Mouse (Mus musculus): ENCODE measurements around the gene Tpbgl. TPM values are rescaled to one million over a fixed set of nuclear protein-coding genes. Genes with fewer than 3 reads are reported as not detected.

The Tpbgl gene
- polyA plus RNA-seq, 1 experiment from 2014 or later, result 2.5 TPM

DNA sequence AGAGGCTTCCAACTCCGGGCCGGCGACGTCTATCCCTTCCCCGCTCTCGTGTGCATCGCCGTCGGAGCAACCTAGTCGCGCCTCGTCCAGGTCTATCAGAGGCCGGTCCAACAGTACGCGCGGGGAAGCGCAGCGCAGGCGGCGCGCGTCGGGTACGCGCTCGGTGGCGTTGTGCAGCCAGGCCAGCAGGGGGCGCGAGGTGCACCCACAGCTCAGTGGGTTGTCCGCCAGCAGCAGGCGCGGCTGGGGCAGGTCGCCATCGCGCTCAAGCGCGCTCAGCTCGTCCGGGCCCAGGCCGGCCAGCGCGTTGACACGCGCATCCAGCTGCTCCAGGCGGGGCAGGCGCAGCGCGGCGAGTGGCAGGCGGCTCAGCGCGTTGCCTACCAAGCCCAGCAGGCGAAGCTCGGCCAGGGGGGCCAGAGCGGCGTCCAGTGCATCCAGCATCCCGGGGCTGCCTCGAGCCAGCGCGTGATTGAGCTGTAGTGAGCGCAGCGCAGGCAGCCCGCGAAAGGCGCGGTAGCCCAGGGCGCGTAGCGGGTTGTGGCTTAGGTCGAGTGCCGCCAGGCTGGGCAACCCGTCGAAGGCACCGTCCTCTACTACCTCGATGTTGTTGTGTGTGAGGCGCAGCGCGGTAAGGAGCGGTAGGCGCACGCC is 1.1 kb downstream of the Tpbgl start:
- Histone ChIP-seq H3K4me3 (ENCODE audit: low read depth, low read length) (peak overlapping the region; percentile 53), H3K4me2 (ENCODE audit: low read depth, low read length) (peak overlapping the region; percentile 97), H3K27ac (replicated peaks; ENCODE audit: low read depth, low read length) (no peak overlapping the region), H3K27me3 (replicated peaks; ENCODE audit: control insufficient read depth, insufficient read depth, low read length) (peaks cover 62% of the 10 kb centered on the region), H3K9me3 (ENCODE audit: control insufficient read depth, low read length) (no peaks in the 10 kb centered on the region), H3K4me1 (ENCODE audit: control insufficient read depth, insufficient read depth, low read length) (peaks cover 13% of the 10 kb centered on the region), H3K9ac (ENCODE audit: low read depth, low read length) (peak overlapping the region; percentile 54), H3K36me3 (ENCODE audit: control insufficient read depth, insufficient read depth, low read length) (no peaks in the 10 kb centered on the region)
- peak; percentile 89 for DNase-seq (ENCODE audit: low spot score)
- peak; percentile 94 for ATAC-seq (ENCODE audit: low read depth)
- WGBS, result 1% methylated on average over 28 of the region's 81 CpGs

- no peak overlapping the region for H3K27ac ChIP-seq (replicated peaks; ENCODE audit: low read depth, low read length)
- H3K4me2 ChIP-seq (ENCODE audit: low read depth, low read length), result no peak overlapping the region
- WGBS, result 9% methylated on average over 3 of the region's 3 CpGs
- DNase-seq (ENCODE audit: low spot score) (peak; percentile 50), ATAC-seq (ENCODE audit: low read depth) (no peak)
- peaks cover 7% of the 10 kb centered on the region; the same call in 1 of the 2 replicates for H3K27me3 ChIP-seq (replicated peaks; ENCODE audit: control insufficient read depth, insufficient read depth, low read length)
- H3K9ac ChIP-seq (ENCODE audit: low read depth, low read length), result no peak overlapping the region
- no peaks in the 10 kb centered on the region for H3K36me3 ChIP-seq (ENCODE audit: control insufficient read depth, insufficient read depth, low read length)
- no peaks in the 10 kb centered on the region for H3K4me1 ChIP-seq (ENCODE audit: control insufficient read depth, insufficient read depth, low read length)
- H3K4me3 ChIP-seq (ENCODE audit: low read depth, low read length), result no peak overlapping the region
- H3K9me3 ChIP-seq (ENCODE audit: control insufficient read depth, low read length), result no peaks in the 10 kb centered on the region
Measured at GRCm38 (mm10) chr7:99618860-99619259, 8.0 kb downstream of the Tpbgl start.

- H3K27ac ChIP-seq (replicated peaks; ENCODE audit: low read depth, low read length), result no peak overlapping the region
- 0 out of 2 replicates have a peak, but pooled peaks cover 4% of the 10 kb centered on the region for H3K27me3 ChIP-seq (replicated peaks; ENCODE audit: control insufficient read depth, insufficient read depth, low read length)
- DNase-seq (ENCODE audit: low spot score), result no peak
- H3K36me3 ChIP-seq (ENCODE audit: control insufficient read depth, insufficient read depth, low read length), result no peaks in the 10 kb centered on the region
- ATAC-seq (ENCODE audit: low read depth), result no peak
- no peaks in the 10 kb centered on the region for H3K9me3 ChIP-seq (ENCODE audit: control insufficient read depth, low read length)
- no peak overlapping the region for H3K9ac ChIP-seq (ENCODE audit: low read depth, low read length)
- no peak overlapping the region for H3K4me3 ChIP-seq (ENCODE audit: low read depth, low read length)
- H3K4me2 ChIP-seq (ENCODE audit: low read depth, low read length), result no peak overlapping the region
- H3K4me1 ChIP-seq (ENCODE audit: control insufficient read depth, insufficient read depth, low read length), result no peaks in the 10 kb centered on the region
- WGBS, result 55% methylated on average over 2 of the region's 2 CpGs
Measured at GRCm38 (mm10) chr7:99618264-99618663, 8.6 kb downstream of the Tpbgl start.

- Histone ChIP-seq H3K9me3 (ENCODE audit: control insufficient read depth, low read length) (no peaks in the 10 kb centered on the region), H3K4me1 (ENCODE audit: control insufficient read depth, insufficient read depth, low read length) (no peaks in the 10 kb centered on the region), H3K27me3 (replicated peaks; ENCODE audit: control insufficient read depth, insufficient read depth, low read length) (no peaks in the 10 kb centered on the region), H3K4me3 (ENCODE audit: low read depth, low read length) (no peak overlapping the region), H3K4me2 (ENCODE audit: low read depth, low read length) (no peak overlapping the region), H3K9ac (ENCODE audit: low read depth, low read length) (no peak overlapping the region), H3K27ac (replicated peaks; ENCODE audit: low read depth, low read length) (no peak overlapping the region), H3K36me3 (ENCODE audit: control insufficient read depth, insufficient read depth, low read length) (no peaks in the 10 kb centered on the region)
- DNase-seq (ENCODE audit: low spot score), result no peak
- 43% methylated on average over 2 of the region's 2 CpGs for WGBS
- ATAC-seq (ENCODE audit: low read depth), result no peak
Measured at GRCm38 (mm10) chr7:99607632-99608031, 19.3 kb downstream of the Tpbgl start.

DNA sequence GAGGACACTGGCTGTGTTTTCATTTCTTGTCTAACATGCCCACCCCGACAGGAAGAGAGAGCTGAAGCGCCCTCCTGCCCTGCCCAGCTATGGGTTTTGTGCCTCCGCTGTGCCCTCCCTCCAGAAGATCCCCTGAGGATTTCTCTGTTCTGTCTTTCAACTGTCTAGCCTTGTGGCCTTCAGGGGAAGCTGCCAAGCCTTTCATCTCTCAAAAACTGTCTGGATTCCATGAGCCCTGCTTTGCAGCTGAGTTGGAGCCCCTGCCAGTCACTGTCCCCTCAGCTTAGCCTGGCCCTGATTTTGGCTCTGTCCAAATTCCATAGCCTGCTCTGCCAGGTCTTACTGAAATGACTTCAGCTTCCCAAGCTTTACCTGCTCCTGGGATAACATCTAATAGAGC is 20.1 kb downstream of the Tpbgl start:
- H3K36me3 ChIP-seq (ENCODE audit: control insufficient read depth, insufficient read depth, low read length), result no peaks in the 10 kb centered on the region
- H3K4me2 ChIP-seq (ENCODE audit: low read depth, low read length), result no peak overlapping the region
- no peak overlapping the region for H3K4me3 ChIP-seq (ENCODE audit: low read depth, low read length)
- no peaks in the 10 kb centered on the region for H3K27me3 ChIP-seq (replicated peaks; ENCODE audit: control insufficient read depth, insufficient read depth, low read length)
- H3K9me3 ChIP-seq (ENCODE audit: control insufficient read depth, low read length), result no peaks in the 10 kb centered on the region
- no peak for ATAC-seq (ENCODE audit: low read depth)
- DNase-seq (ENCODE audit: low spot score), result no peak
- no peaks in the 10 kb centered on the region for H3K4me1 ChIP-seq (ENCODE audit: control insufficient read depth, insufficient read depth, low read length)
- WGBS, result 58% methylated on average over 3 of the region's 3 CpGs
- H3K9ac ChIP-seq (ENCODE audit: low read depth, low read length), result no peak overlapping the region
- no peak overlapping the region for H3K27ac ChIP-seq (replicated peaks; ENCODE audit: low read depth, low read length)

GRCm38 (mm10) chr7:99606303-99606702 is 20.6 kb downstream of the Tpbgl start:
- no peak overlapping the region for H3K4me3 ChIP-seq (ENCODE audit: low read depth, low read length)
- H3K36me3 ChIP-seq (ENCODE audit: control insufficient read depth, insufficient read depth, low read length), result no peaks in the 10 kb centered on the region
- 84% methylated on average over 11 of the region's 11 CpGs for WGBS
- H3K4me1 ChIP-seq (ENCODE audit: control insufficient read depth, insufficient read depth, low read length), result no peaks in the 10 kb centered on the region
- no peak for ATAC-seq (ENCODE audit: low read depth)
- H3K9me3 ChIP-seq (ENCODE audit: control insufficient read depth, low read length), result no peaks in the 10 kb centered on the region
- H3K4me2 ChIP-seq (ENCODE audit: low read depth, low read length), result no peak overlapping the region
- H3K9ac ChIP-seq (ENCODE audit: low read depth, low read length), result no peak overlapping the region
- no peak overlapping the region for H3K27ac ChIP-seq (replicated peaks; ENCODE audit: low read depth, low read length)
- H3K27me3 ChIP-seq (replicated peaks; ENCODE audit: control insufficient read depth, insufficient read depth, low read length), result no peaks in the 10 kb centered on the region
- no peak for DNase-seq (ENCODE audit: low spot score)

DNA sequence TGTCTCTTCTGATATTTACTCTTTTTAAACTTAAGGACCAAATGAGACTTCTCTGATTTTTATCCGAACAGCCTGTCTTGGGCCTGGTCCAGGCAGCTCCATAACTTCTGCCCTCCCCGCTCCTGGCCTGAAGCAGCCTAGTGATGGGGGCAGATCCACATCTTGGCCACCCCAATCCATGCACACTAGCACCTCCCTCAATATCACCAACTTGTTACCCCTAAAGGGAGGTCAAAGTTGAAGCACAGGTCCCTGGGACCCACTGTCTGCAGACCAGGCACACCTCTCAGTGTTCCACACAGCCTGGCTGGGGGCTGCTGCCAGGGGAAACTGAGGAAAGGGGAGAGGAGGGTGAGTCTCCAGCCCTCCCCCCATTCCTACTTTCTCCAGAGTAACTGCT is 21.8 kb downstream of the Tpbgl start:
- ATAC-seq (ENCODE audit: low read depth) (no peak), DNase-seq (ENCODE audit: low spot score) (no peak)
- Histone ChIP-seq H3K9me3 (ENCODE audit: control insufficient read depth, low read length) (no peaks in the 10 kb centered on the region), H3K9ac (ENCODE audit: low read depth, low read length) (no peak overlapping the region), H3K4me1 (ENCODE audit: control insufficient read depth, insufficient read depth, low read length) (no peaks in the 10 kb centered on the region), H3K4me3 (ENCODE audit: low read depth, low read length) (no peak overlapping the region), H3K27ac (replicated peaks; ENCODE audit: low read depth, low read length) (no peak overlapping the region), H3K27me3 (replicated peaks; ENCODE audit: control insufficient read depth, insufficient read depth, low read length) (no peaks in the 10 kb centered on the region), H3K36me3 (ENCODE audit: control insufficient read depth, insufficient read depth, low read length) (peaks cover 8% of the 10 kb centered on the region; the same call in 1 of the 2 replicates), H3K4me2 (ENCODE audit: low read depth, low read length) (no peak overlapping the region)
- 94% methylated on average over 2 of the region's 2 CpGs for WGBS

- Histone ChIP-seq H3K27me3 (replicated peaks; ENCODE audit: control insufficient read depth, insufficient read depth, low read length) (no peaks in the 10 kb centered on the region), H3K4me2 (ENCODE audit: low read depth, low read length) (no peak overlapping the region), H3K4me3 (ENCODE audit: low read depth, low read length) (no peak overlapping the region), H3K9ac (ENCODE audit: low read depth, low read length) (no peak overlapping the region), H3K36me3 (ENCODE audit: control insufficient read depth, insufficient read depth, low read length) (peaks cover 8% of the 10 kb centered on the region; the same call in 1 of the 2 replicates), H3K9me3 (ENCODE audit: control insufficient read depth, low read length) (no peaks in the 10 kb centered on the region), H3K4me1 (ENCODE audit: control insufficient read depth, insufficient read depth, low read length) (no peaks in the 10 kb centered on the region), H3K27ac (replicated peaks; ENCODE audit: low read depth, low read length) (no peak overlapping the region)
- ATAC-seq (ENCODE audit: low read depth) (no peak), DNase-seq (ENCODE audit: low spot score) (no peak)
- WGBS, result 83% methylated on average over 8 of the region's 8 CpGs
Measured at GRCm38 (mm10) chr7:99603875-99604662, 22.8 kb downstream of the Tpbgl start.
